Mouse (Mus musculus) intestine, embryonic 14.5 days (tissue): ENCODE measurements around the gene Barhl1. TPM values are rescaled to one million over a fixed set of nuclear protein-coding genes. Genes with fewer than 3 reads are reported as not detected.

Source experiments
- ATAC-seq: fragments of 200-750 bp; cut with Nextera tagmentation; replicated peaks from 2 replicates; pipeline ENCODE4 v1.8.0; 2017; ENCODE audit warnings: low read depth, moderate number of reproducible peaks, moderate TSS enrichment, moderate library complexity; ENCODE audit not compliant: low FRiP score, low TSS enrichment
- DNase-seq: peaks from one replicate; pipeline ENCODE4 v3.0.0-alpha.2; 2018; ENCODE audit warnings: low spot score
- H3K27ac ChIP-seq: fragments of 300-500 bp; sonication (generic); 2 replicates; pipeline ENCODE4 v1.5.1; 2014; ENCODE audit warnings: low read depth, mild to moderate bottlenecking, control low read depth
- H3K27me3 ChIP-seq: fragments of 300-500 bp; sonication (generic); replicated peaks from 2 replicates; pipeline ENCODE4 v1.6.1; 2014; ENCODE audit warnings: low read length, control low read depth; ENCODE audit not compliant: control insufficient read depth, insufficient read depth
- H3K36me3 ChIP-seq: fragments of 300-500 bp; sonication (generic); 2 replicates; pipeline ENCODE4 v1.6.1; 2014; ENCODE audit warnings: low read length, control low read depth; ENCODE audit not compliant: control insufficient read depth, insufficient read depth
- H3K4me1 ChIP-seq: fragments of 300-500 bp; sonication (generic); replicated peaks from 2 replicates; pipeline ENCODE4 v1.6.1; 2014; ENCODE audit warnings: low read length, control low read depth, mixed read lengths; ENCODE audit not compliant: control insufficient read depth, insufficient read depth
- H3K4me2 ChIP-seq: fragments of 300-500 bp; sonication (generic); 2 replicates; pipeline ENCODE4 v1.6.1; 2014; ENCODE audit warnings: low read length
- H3K4me3 ChIP-seq: fragments of 300-500 bp; sonication (generic); 2 replicates; pipeline ENCODE4 v1.5.1; 2014; ENCODE audit warnings: low read depth, low read length, control low read depth, mixed read lengths
- H3K9ac ChIP-seq: fragments of 300-500 bp; sonication (generic); 2 replicates; pipeline ENCODE4 v1.6.1; 2014; ENCODE audit warnings: mild to moderate bottlenecking, low read length
- H3K9me3 ChIP-seq: fragments of 300-500 bp; sonication (generic); 2 replicates; pipeline ENCODE4 v1.6.1; 2016; ENCODE audit warnings: low read length, control low read depth; ENCODE audit not compliant: control insufficient read depth
- WGBS: fragments of 180-500 bp; shearing (Covaris S2); extraction: QIAGEN DNeasy Blood & Tissue Kit; methylation state at CpG from one replicate; pipeline ENCODE4 v1.1.7; 2014; 5-methylcytosine and 5-hydroxymethylcytosine counted together
- polyA plus RNA-seq: library from polyadenylated mRNA; unstranded; fragments of >200 nt; fragmentation: Nextera tagmentation; extraction: Ambion mirVana; gene quantifications from 2 replicates; pipeline ENCODE4 v1.2.1, GENCODE M21; 2014

Gene Barhl1
- polyA plus RNA-seq, 1 experiment from 2014 or later: not detected

DNA sequence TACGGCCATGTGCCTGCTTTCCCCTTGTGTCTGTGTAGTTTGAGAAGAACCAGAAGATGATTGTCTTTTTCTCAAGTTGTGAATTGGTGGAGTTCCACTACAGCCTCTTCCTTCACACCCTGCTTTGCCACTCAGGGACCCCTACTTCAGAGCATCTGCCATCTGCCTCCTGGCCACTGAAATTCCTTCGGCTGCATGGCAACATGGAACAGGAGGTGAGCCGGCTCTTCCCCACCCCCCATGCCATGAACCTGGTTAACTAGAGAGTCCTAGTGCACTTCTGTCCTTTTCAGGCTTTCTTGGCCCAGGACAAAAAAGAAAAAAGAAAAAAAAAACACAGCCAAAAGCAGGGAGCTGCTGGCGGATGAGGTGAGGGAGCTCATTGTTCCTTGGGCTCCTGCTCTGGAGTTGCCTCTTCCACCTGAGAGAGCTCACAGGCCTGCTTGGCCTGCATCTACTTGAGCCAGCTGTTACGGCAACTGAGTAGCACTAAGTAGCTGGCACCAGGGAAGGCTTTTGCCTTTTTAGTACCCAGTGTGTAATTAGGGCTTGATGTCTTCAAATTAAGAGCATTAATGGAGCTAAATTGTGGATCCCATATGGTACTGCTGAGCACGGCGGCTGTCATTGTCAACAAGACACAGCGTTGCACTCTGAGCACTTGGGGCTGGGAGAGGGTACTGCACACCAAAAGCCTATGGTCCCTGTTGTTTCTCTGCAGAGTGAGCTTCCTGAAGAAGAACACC lies 55.6 kb downstream of the Barhl1 start:
- 93% methylated on average over 8 of the region's 8 CpGs for WGBS
- peaks cover 89% of the 10 kb centered on the region for H3K36me3 ChIP-seq
- no peaks in the 10 kb centered on the region for H3K27me3 ChIP-seq
- no peak overlapping the region for H3K4me2 ChIP-seq
- ATAC-seq (no peak), DNase-seq (no peak)
- H3K27ac ChIP-seq: no peak overlapping the region
- H3K4me1 ChIP-seq: no peaks in the 10 kb centered on the region
- no peaks in the 10 kb centered on the region for H3K9me3 ChIP-seq
- no peak overlapping the region for H3K9ac ChIP-seq
- H3K4me3 ChIP-seq: no peak overlapping the region

DNA sequence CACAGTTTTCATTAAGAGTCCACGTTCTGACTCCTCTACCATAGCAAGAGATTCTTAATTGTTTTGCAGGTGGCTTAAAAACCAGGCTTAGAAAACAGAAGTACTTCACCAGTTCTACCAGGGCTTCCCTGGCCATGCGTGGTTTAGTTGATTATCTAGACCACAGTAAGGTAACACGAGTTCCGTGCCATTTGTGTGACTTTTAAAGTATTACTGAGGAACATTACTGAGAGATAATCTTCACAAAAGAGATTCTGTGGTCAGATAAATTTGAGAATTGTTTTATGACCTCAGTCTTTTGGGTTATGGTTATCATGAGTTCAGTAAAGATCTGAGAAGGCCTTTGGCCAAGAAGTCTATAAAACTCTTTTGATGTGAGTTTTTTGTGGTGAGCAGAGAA lies 57.2 kb downstream of the Barhl1 start:
- Histone ChIP-seq H3K4me1 (no peaks in the 10 kb centered on the region), H3K27me3 (no peaks in the 10 kb centered on the region), H3K4me3 (no peak overlapping the region), H3K9ac (no peak overlapping the region), H3K36me3 (peaks cover 81% of the 10 kb centered on the region), H3K9me3 (no peaks in the 10 kb centered on the region), H3K27ac (no peak overlapping the region), H3K4me2 (no peak overlapping the region)
- WGBS: 88% methylated on average over 4 of the region's 4 CpGs
- ATAC-seq (no peak), DNase-seq (no peak)

Other genes starting within 250 kb of the Barhl1 start
- gene Spaca9, start 216.9 kb downstream of the Barhl1 start, polyA plus RNA-seq: 1.3 and 1.6 TPM in 2 replicates
- gene Ak8, start 216.5 kb downstream of the Barhl1 start, polyA plus RNA-seq: 0.19 and 1.3 TPM in 2 replicates
- 20.1 and 21.3 TPM in 2 replicates for gene Gtf3c4, start 76.3 kb downstream of the Barhl1 start, polyA plus RNA-seq
- gene Ddx31, start 76.3 kb downstream of the Barhl1 start, polyA plus RNA-seq: 16.5 and 17.5 TPM in 2 replicates
- gene Cfap77, start 138.4 kb upstream of the Barhl1 start, polyA plus RNA-seq: 0.65 and 0.70 TPM in 2 replicates
- gene Ttf1, start 143.6 kb upstream of the Barhl1 start, polyA plus RNA-seq: 9.7 and 9.9 TPM in 2 replicates
- gene Setx, start 207.5 kb upstream of the Barhl1 start, polyA plus RNA-seq: 12.8 and 14.1 TPM in 2 replicates